Mouse (Mus musculus) urinary bladder, postnatal 10 days (tissue): ENCODE data around the gene Pde8b.

ENCODE experiments used
- DNase-seq: peaks from one replicate; pipeline ENCODE4 v3.0.0; 2022; ENCODE audit warnings: low spot score

Pde8b gene

GRCm38 (mm10) chr13:95140460-95141079 lies 109.6 kb downstream of the Pde8b start:
- DNase-seq, result no peak

GRCm38 (mm10) chr13:95135326-95136150 lies 114.6 kb downstream of the Pde8b start:
- no peak for DNase-seq

GRCm38 (mm10) chr13:95131848-95132247 lies 118.3 kb downstream of the Pde8b start:
- no peak for DNase-seq

- no peak for DNase-seq
Observed at GRCm38 (mm10) chr13:95131041-95131440, 119.1 kb downstream of the Pde8b start.

- DNase-seq, result no peak
Observed at GRCm38 (mm10) chr13:95127288-95127687, 122.8 kb downstream of the Pde8b start.

GRCm38 (mm10) chr13:95126801-95127200 lies 123.3 kb downstream of the Pde8b start:
- DNase-seq, result no peak

GRCm38 (mm10) chr13:95125546-95126215 lies 124.5 kb downstream of the Pde8b start:
- no peak for DNase-seq

GRCm38 (mm10) chr13:95120570-95120969 lies 129.6 kb downstream of the Pde8b start:
- DNase-seq, result no peak

- DNase-seq, result no peak
Observed at GRCm38 (mm10) chr13:95113763-95114162, 136.4 kb downstream of the Pde8b start.

- no peak for DNase-seq
Observed at GRCm38 (mm10) chr13:95109555-95109954, 140.6 kb downstream of the Pde8b start.

- no peak for DNase-seq
Observed at GRCm38 (mm10) chr13:95108035-95108434, 142.1 kb downstream of the Pde8b start.

GRCm38 (mm10) chr13:95104865-95105264 lies 145.3 kb downstream of the Pde8b start:
- no peak for DNase-seq

- no peak for DNase-seq
Observed at GRCm38 (mm10) chr13:95102985-95103590, 147.0 kb downstream of the Pde8b start.

GRCm38 (mm10) chr13:95101315-95101714 lies 148.8 kb downstream of the Pde8b start:
- DNase-seq, result no peak

GRCm38 (mm10) chr13:95098931-95099720 lies 151.0 kb downstream of the Pde8b start:
- DNase-seq, result no peak

GRCm38 (mm10) chr13:95096646-95097045 lies 153.5 kb downstream of the Pde8b start:
- DNase-seq, result no peak

GRCm38 (mm10) chr13:95095860-95096259 lies 154.3 kb downstream of the Pde8b start:
- no peak for DNase-seq

GRCm38 (mm10) chr13:95091546-95092445 lies 158.3 kb downstream of the Pde8b start:
- DNase-seq, result no peak

- DNase-seq, result no peak
Observed at GRCm38 (mm10) chr13:95087358-95087787, 162.8 kb downstream of the Pde8b start.

- DNase-seq, result no peak
Observed at GRCm38 (mm10) chr13:95086033-95086432, 164.1 kb downstream of the Pde8b start.

- no peak for DNase-seq
Observed at GRCm38 (mm10) chr13:95082611-95083010, 167.5 kb downstream of the Pde8b start.
